Mouse (Mus musculus) midbrain, embryonic 14.5 days (tissue): ENCODE results near the gene Plxna4. TPM values are rescaled to one million over a fixed set of nuclear protein-coding genes. Genes with fewer than 3 reads are reported as not detected.
A peak's percentile ranks its signal among the peaks of the same experiment; 100 is the strongest.

ENCODE experiments used
- ATAC-seq: fragments of 200-750 bp; cut with Nextera tagmentation; 2 replicates; pipeline ENCODE4 v1.8.0; 2017; ENCODE audit warnings: moderate number of reproducible peaks, moderate library complexity; ENCODE audit not compliant: low FRiP score, low TSS enrichment
- DNase-seq: peaks from one replicate; pipeline ENCODE4 v3.0.0-alpha.2; 2015
- H3K27ac ChIP-seq: fragments of 300-500 bp; sonication (generic); replicated peaks from 2 replicates; pipeline ENCODE4 v1.5.1; 2014; ENCODE audit warnings: mild to moderate bottlenecking, low read depth, low read length, moderate library complexity
- H3K27me3 ChIP-seq: fragments of 300-500 bp; sonication (generic); 2 replicates; pipeline ENCODE4 v1.6.1; 2014; ENCODE audit warnings: low read length, control low read depth, mixed read lengths; ENCODE audit not compliant: control insufficient read depth, insufficient read depth
- H3K36me3 ChIP-seq: fragments of 300-500 bp; sonication (generic); 2 replicates; pipeline ENCODE4 v1.6.1; 2014; ENCODE audit warnings: low read length, control low read depth; ENCODE audit not compliant: control insufficient read depth, insufficient read depth
- H3K4me1 ChIP-seq: fragments of 300-500 bp; sonication (generic); 2 replicates; pipeline ENCODE4 v1.6.1; 2014; ENCODE audit warnings: mild to moderate bottlenecking, antibody characterized with exemption, low read length, control low read depth; ENCODE audit not compliant: control insufficient read depth, insufficient read depth
- H3K4me2 ChIP-seq: fragments of 300-500 bp; sonication (generic); 2 replicates; pipeline ENCODE4 v1.6.1; 2014; ENCODE audit warnings: mild to moderate bottlenecking, low read length, moderate library complexity
- H3K4me3 ChIP-seq: fragments of 300-500 bp; sonication (generic); replicated peaks from 2 replicates; pipeline ENCODE4 v1.5.1; 2014; ENCODE audit warnings: low read depth, low read length
- H3K9ac ChIP-seq: fragments of 300-500 bp; sonication (generic); replicated peaks from 2 replicates; pipeline ENCODE4 v1.6.1; 2014; ENCODE audit warnings: mild to moderate bottlenecking, low read length, moderate library complexity
- H3K9me3 ChIP-seq: fragments of 300-500 bp; sonication (generic); 2 replicates; pipeline ENCODE4 v1.6.1; 2016; ENCODE audit warnings: low read length, control low read depth, mixed read lengths; ENCODE audit not compliant: control insufficient read depth
- WGBS: fragments of 180-500 bp; shearing (Covaris S2); extraction: QIAGEN DNeasy Blood & Tissue Kit; methylation state at CpG from one replicate; pipeline ENCODE4 v1.1.7; 2014; 5-methylcytosine and 5-hydroxymethylcytosine counted together
- polyA plus RNA-seq: library from polyadenylated mRNA; unstranded; fragments of >200 nt; fragmentation: Nextera tagmentation; extraction: Ambion mirVana; gene quantifications from 2 replicates; pipeline ENCODE4 v1.2.1, GENCODE M21; 2014

Plxna4 gene
- polyA plus RNA-seq = 16.2 and 16.4 TPM in 2 replicates

GRCm38 (mm10) chr6:32588056-32588671 is at the start of gene Plxna4:
Plxna4 (minus strand) TSS chr6:32588192.
- H3K4me2 ChIP-seq = peak within 1 kb of the TSS; percentile 91
- H3K27ac ChIP-seq = peak within 1 kb of the TSS; percentile 92
- H3K9ac ChIP-seq = peak within 1 kb of the TSS; percentile 86
- H3K4me3 ChIP-seq = peak within 1 kb of the TSS; percentile 88
- peaks cover 22% of the 10 kb centered on the region; the same call in 1 of the 2 replicates for H3K4me1 ChIP-seq
- WGBS = under 1% methylated on average over 29 of the region's 55 CpGs
- peaks cover 13% of the 10 kb centered on the region; the same call in 1 of the 2 replicates for H3K27me3 ChIP-seq
- peak; percentile 76 for ATAC-seq
- H3K36me3 ChIP-seq = no peaks in the 10 kb centered on the region
- DNase-seq = peak; percentile 88
- no peaks in the 10 kb centered on the region for H3K9me3 ChIP-seq

GRCm38 (mm10) chr6:32637568-32638183 is 49.7 kb upstream of the Plxna4 start:
- Histone ChIP-seq H3K4me1 (no peaks in the 10 kb centered on the region), H3K9ac (no peak overlapping the region), H3K9me3 (no peaks in the 10 kb centered on the region), H3K27me3 (no peaks in the 10 kb centered on the region), H3K4me2 (no peak overlapping the region), H3K27ac (no peak overlapping the region), H3K36me3 (no peaks in the 10 kb centered on the region), H3K4me3 (no peak overlapping the region)
- ATAC-seq (no peak), DNase-seq (no peak)
- 89% methylated on average over 6 of the region's 6 CpGs for WGBS

- H3K9me3 ChIP-seq = no peaks in the 10 kb centered on the region
- ATAC-seq (no peak), DNase-seq (no peak)
- no peak overlapping the region for H3K9ac ChIP-seq
- no peak overlapping the region for H3K4me2 ChIP-seq
- no peaks in the 10 kb centered on the region for H3K27me3 ChIP-seq
- H3K36me3 ChIP-seq = no peaks in the 10 kb centered on the region
- no peak overlapping the region for H3K4me3 ChIP-seq
- no peak overlapping the region for H3K27ac ChIP-seq
- H3K4me1 ChIP-seq = no peaks in the 10 kb centered on the region
Observed at GRCm38 (mm10) chr6:32610712-32611111, 22.7 kb upstream of the Plxna4 start.

- DNase-seq (no peak), ATAC-seq (no peak)
- Histone ChIP-seq H3K4me2 (no peak overlapping the region), H3K4me3 (no peak overlapping the region), H3K9me3 (no peaks in the 10 kb centered on the region), H3K36me3 (no peaks in the 10 kb centered on the region), H3K27ac (no peak overlapping the region), H3K27me3 (no peaks in the 10 kb centered on the region), H3K4me1 (no peaks in the 10 kb centered on the region), H3K9ac (no peak overlapping the region)
- 69% methylated on average over 3 of the region's 3 CpGs for WGBS
Observed at GRCm38 (mm10) chr6:32606787-32607186, 18.8 kb upstream of the Plxna4 start.

- 37% methylated on average over 3 of the region's 3 CpGs for WGBS
- ATAC-seq = no peak
Observed at GRCm38 (mm10) chr6:32605581-32605980, 17.6 kb upstream of the Plxna4 start.

GRCm38 (mm10) chr6:32604901-32605300 is 16.9 kb upstream of the Plxna4 start:
- DNase-seq = no peak

More at GRCm38 (mm10) chr6:32605581-32605980, 17.6 kb upstream of the Plxna4 start:
- Histone ChIP-seq H3K4me2 (no peak overlapping the region), H3K27me3 (no peaks in the 10 kb centered on the region), H3K9ac (no peak overlapping the region), H3K4me3 (no peak overlapping the region), H3K36me3 (no peaks in the 10 kb centered on the region), H3K4me1 (no peaks in the 10 kb centered on the region), H3K27ac (no peak overlapping the region), H3K9me3 (no peaks in the 10 kb centered on the region)
- DNase-seq = no peak

GRCm38 (mm10) chr6:32602130-32602529 is 14.1 kb upstream of the Plxna4 start:
- no peaks in the 10 kb centered on the region for H3K27me3 ChIP-seq
- WGBS = 85% methylated on average over 2 of the region's 2 CpGs
- no peaks in the 10 kb centered on the region for H3K36me3 ChIP-seq
- DNase-seq (no peak), ATAC-seq (no peak)
- no peaks in the 10 kb centered on the region for H3K4me1 ChIP-seq
- H3K27ac ChIP-seq = no peak overlapping the region
- no peak overlapping the region for H3K9ac ChIP-seq
- H3K4me3 ChIP-seq = no peak overlapping the region
- no peak overlapping the region for H3K4me2 ChIP-seq
- H3K9me3 ChIP-seq = no peaks in the 10 kb centered on the region

More at GRCm38 (mm10) chr6:32604901-32605300, 16.9 kb upstream of the Plxna4 start:
- no peak overlapping the region for H3K9ac ChIP-seq
- H3K27ac ChIP-seq = no peak overlapping the region
- no peaks in the 10 kb centered on the region for H3K36me3 ChIP-seq
- no peaks in the 10 kb centered on the region for H3K4me1 ChIP-seq
- no peak overlapping the region for H3K4me2 ChIP-seq
- H3K27me3 ChIP-seq = no peaks in the 10 kb centered on the region
- H3K4me3 ChIP-seq = no peak overlapping the region
- ATAC-seq = no peak
- H3K9me3 ChIP-seq = no peaks in the 10 kb centered on the region
- 93% methylated on average over 4 of the region's 4 CpGs for WGBS

- Histone ChIP-seq H3K36me3 (no peaks in the 10 kb centered on the region), H3K4me2 (no peak overlapping the region), H3K27ac (no peak overlapping the region), H3K4me3 (no peak overlapping the region), H3K4me1 (no peaks in the 10 kb centered on the region), H3K9me3 (no peaks in the 10 kb centered on the region), H3K9ac (no peak overlapping the region), H3K27me3 (no peaks in the 10 kb centered on the region)
- no peak for ATAC-seq
- DNase-seq = no peak
- WGBS = 80% methylated on average over 2 of the region's 2 CpGs
Observed at GRCm38 (mm10) chr6:32601306-32601705, 13.3 kb upstream of the Plxna4 start.

- ATAC-seq (no peak), DNase-seq (no peak)
- Histone ChIP-seq H3K36me3 (no peaks in the 10 kb centered on the region), H3K4me1 (no peaks in the 10 kb centered on the region), H3K9ac (no peak overlapping the region), H3K4me2 (no peak overlapping the region), H3K4me3 (no peak overlapping the region), H3K27me3 (0 out of 2 replicates have a peak, but pooled peaks cover 3% of the 10 kb centered on the region), H3K9me3 (no peaks in the 10 kb centered on the region), H3K27ac (no peak overlapping the region)
- 42% methylated on average over 3 of the region's 3 CpGs for WGBS
Observed at GRCm38 (mm10) chr6:32595591-32595990, 7.6 kb upstream of the Plxna4 start.
